Mouse (Mus musculus) cortical plate, adult 2 months (tissue): Measurements from ENCODE around the gene Usp49.

Experiments
- CTCF ChIP-seq: fragments of 200-500 bp; IDR thresholded peaks from 2 replicates; pipeline ENCODE4 v1.5.1; 2011; ENCODE audit warnings: mild to moderate bottlenecking, control low read depth, low read length; ENCODE audit not compliant: insufficient read depth; ENCODE audit errors: extremely low read depth
- POLR2A ChIP-seq: fragments of 200-500 bp; IDR thresholded peaks from 2 replicates; pipeline ENCODE4 v1.6.1; 2011; ENCODE audit warnings: mild to moderate bottlenecking, low read length, control low read depth; ENCODE audit not compliant: insufficient read depth; ENCODE audit errors: extremely low read depth

GRCm38 (mm10) chr17:47672311-47673111 is 42.0 kb downstream of the Usp49 start:
- TF ChIP-seq POLR2A (0 out of 2 replicates have a peak, but pooled peaks have one; percentile 11), CTCF (no peak)
